Mouse (Mus musculus): ENCODE data around the gene Ppp1r21. TPM values are rescaled to one million over a fixed set of nuclear protein-coding genes. Genes with fewer than 3 reads are reported as not detected.

The Ppp1r21 gene
- polyA plus RNA-seq, 1 experiment from 2014 or later: 40.6 TPM

DNA sequence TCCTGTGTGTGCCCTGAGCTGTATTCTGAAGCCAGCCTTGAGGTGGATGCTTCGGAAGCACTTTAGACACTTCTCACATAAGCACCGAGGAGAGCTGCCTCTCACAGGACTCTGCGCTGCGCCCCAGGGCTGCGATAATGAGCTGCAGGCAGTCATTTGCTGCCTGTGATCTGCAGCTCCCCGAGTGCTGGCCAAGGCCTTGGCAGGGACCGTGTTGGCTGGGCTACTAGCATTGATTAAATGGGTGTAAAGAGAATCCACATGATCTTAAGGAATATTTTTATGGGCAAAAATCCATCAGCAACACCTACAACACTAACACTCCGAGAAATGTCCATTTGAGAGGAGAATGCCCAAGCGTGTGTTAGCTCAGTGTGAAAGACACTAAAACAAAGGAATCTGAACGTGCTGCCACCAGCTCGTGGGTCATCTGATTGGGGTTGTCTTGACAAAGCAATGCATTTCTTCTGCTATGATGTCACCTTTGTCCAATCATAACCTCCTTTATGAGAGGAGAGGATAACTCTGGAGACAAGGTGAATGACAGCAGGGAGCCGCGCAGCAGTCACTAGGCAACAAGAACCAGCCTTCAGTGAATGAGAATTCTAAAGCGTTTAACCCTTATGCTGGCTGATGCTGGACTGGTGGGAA lies 35.7 kb upstream of the Ppp1r21 start:
- no peak for ATAC-seq
- ChIA-PET POLR2A (no interaction called here), CTCF (interaction anchor here (1.6 to 2.3 kb wide), 2 partner anchors 10 to 15 kb away, joined by 3 to 9 read pairs; no protein-coding TSS in a partner anchor)
- DNase-seq (ENCODE audit: low read depth, low spot score): no peak
- TF ChIP-seq CTCF (IDR thresholded peaks at IDR 0.05): no peak
- in situ Hi-C loops (cut with MboI; ENCODE audit: low pct_unique_long_range_greater_than_20kb): no loop called here
- no peaks in the 10 kb centered on the region for H3K27me3 ChIP-seq

- DNase-seq (ENCODE audit: low read depth, low spot score) (no peak), ATAC-seq (no peak)
- CTCF ChIA-PET: interaction anchor here (1.6 to 2.3 kb wide), 2 partner anchors 11 to 14 kb away, joined by 3 to 9 read pairs; no protein-coding TSS in a partner anchor
- H3K27me3 ChIP-seq: no peaks in the 10 kb centered on the region
- in situ Hi-C loops (cut with MboI; ENCODE audit: low pct_unique_long_range_greater_than_20kb): no loop called here
- POLR2A ChIA-PET: no interaction called here
- TF ChIP-seq CTCF (IDR thresholded peaks at IDR 0.05): no peak
Measured at GRCm38 (mm10) chr17:88494772-88495132, 35.2 kb upstream of the Ppp1r21 start.

DNA sequence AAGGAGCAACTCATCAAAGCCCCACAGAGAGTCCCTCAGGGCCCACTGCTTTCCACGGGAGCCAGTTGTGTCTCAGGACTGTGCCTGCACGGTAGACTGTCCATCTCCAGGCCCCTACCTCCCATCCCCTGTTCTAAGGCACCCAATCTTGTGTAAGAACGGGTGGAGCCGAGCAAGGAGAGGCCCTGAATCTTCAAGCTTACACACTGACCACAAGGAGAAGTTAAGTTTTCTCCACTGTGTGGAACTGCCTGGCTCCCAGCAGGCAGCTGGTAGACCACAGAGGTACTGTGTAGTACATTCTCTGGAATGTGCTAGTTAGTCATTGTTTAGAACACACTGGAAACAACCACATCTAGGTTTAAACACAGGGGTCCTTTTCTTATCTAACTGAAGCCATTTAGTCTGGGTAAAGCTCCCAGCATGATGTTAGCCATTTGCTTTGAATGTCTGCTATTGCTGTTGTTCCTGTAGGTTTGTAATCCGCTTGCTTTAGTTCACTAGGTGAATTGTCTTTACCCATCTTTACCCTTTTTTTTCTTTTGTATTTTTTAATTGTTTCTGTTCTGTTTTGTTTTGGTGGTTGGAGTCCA lies 31.7 kb upstream of the Ppp1r21 start:
- ChIA-PET POLR2A (no interaction called here), CTCF (interaction anchor here (0.8 to 1.6 kb wide), 3 partner anchors 11 to 242 kb away, joined by 3 to 4 read pairs (median 4); no protein-coding TSS in a partner anchor)
- TF ChIP-seq CTCF (IDR thresholded peaks at IDR 0.05): no peak
- no peaks in the 10 kb centered on the region for H3K27me3 ChIP-seq
- no peak for DNase-seq (ENCODE audit: low read depth, low spot score)
- peak; percentile 94 for ATAC-seq
- in situ Hi-C loops (cut with MboI; ENCODE audit: low pct_unique_long_range_greater_than_20kb): no loop called here

GRCm38 (mm10) chr17:88504056-88504455 lies 25.9 kb upstream of the Ppp1r21 start:
- CTCF ChIA-PET: no interaction called here
- POLR2A ChIA-PET: no interaction called here
- no peaks in the 10 kb centered on the region for H3K27me3 ChIP-seq
- no peak for TF ChIP-seq CTCF (IDR thresholded peaks at IDR 0.05)
- DNase-seq (ENCODE audit: low read depth, low spot score): no peak
- in situ Hi-C loops (cut with MboI; ENCODE audit: low pct_unique_long_range_greater_than_20kb): no loop called here
- ATAC-seq: no peak

DNA sequence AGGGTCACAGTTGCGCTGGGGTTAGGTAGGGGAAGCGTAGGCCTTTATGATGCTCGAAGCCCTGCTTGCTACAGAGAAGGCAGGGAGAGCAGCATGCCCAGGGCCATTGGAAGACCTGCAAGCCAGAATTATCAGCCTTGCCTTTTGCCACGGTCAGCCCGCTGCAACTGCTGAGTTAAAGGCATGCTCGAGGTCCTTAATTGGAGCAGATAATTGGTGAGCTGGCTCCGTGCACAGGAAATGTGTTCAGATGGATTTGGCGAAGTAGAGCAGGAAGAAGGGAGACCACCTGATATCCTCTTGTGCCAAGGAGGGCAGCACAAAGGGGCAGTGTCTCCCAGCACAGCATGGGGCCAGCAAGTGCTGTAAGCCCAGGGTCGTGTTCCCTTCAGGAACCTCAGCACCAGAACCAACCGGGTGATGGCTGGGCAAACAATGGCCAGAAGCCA lies 24.6 kb upstream of the Ppp1r21 start:
- POLR2A ChIA-PET: no interaction called here
- H3K27me3 ChIP-seq: no peaks in the 10 kb centered on the region
- no peak for TF ChIP-seq CTCF (IDR thresholded peaks at IDR 0.05)
- in situ Hi-C loops (cut with MboI; ENCODE audit: low pct_unique_long_range_greater_than_20kb): loop anchor here (5.0 kb wide), 2 partner anchors 63 to 248 kb away; partner anchors contain the start of gene Foxn2
- DNase-seq (ENCODE audit: low read depth, low spot score): no peak
- ATAC-seq: no peak
- CTCF ChIA-PET: no interaction called here

DNA sequence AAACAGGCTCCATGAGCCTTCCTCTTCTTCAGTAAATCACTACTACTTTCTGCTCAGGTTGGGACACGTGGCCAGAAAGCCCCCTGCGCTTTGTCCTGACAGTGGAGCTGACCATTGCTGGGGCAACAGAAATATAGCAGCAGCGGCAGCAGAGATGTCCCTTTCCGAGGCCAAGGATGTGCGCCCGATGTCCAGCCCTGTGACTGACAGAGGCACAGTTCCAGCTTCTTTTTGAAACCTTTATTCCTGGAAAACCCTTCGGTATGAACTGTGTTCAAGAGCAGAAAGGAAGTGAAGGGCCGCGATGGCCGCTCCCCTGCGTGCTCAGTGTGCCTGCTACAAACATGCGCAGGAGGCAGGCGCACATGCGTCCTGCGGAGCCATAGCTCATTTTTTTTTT lies 24.0 kb upstream of the Ppp1r21 start:
- TF ChIP-seq CTCF (IDR thresholded peaks at IDR 0.05): no peak
- ATAC-seq: no peak
- H3K27me3 ChIP-seq: no peaks in the 10 kb centered on the region
- POLR2A ChIA-PET: no interaction called here
- no peak for DNase-seq (ENCODE audit: low read depth, low spot score)
- CTCF ChIA-PET: no interaction called here
- in situ Hi-C loops (cut with MboI; ENCODE audit: low pct_unique_long_range_greater_than_20kb): loop anchor here (5.0 kb wide), 2 partner anchors 64 to 249 kb away; partner anchors contain the start of gene Foxn2

GRCm38 (mm10) chr17:88507376-88507775 lies 22.5 kb upstream of the Ppp1r21 start:
- H3K27me3 ChIP-seq: no peaks in the 10 kb centered on the region
- POLR2A ChIA-PET: no interaction called here
- CTCF ChIA-PET: interaction anchor here (0.9 to 5.1 kb wide), 4 partner anchors 10 to 251 kb away, joined by 3 to 31 read pairs (median 4); no protein-coding TSS in a partner anchor
- ATAC-seq (no peak), DNase-seq (ENCODE audit: low read depth, low spot score) (no peak)
- no peak for TF ChIP-seq CTCF (IDR thresholded peaks at IDR 0.05)
- in situ Hi-C loops (cut with MboI; ENCODE audit: low pct_unique_long_range_greater_than_20kb): loop anchor here (5.0 kb wide), 2 partner anchors 65 to 250 kb away; partner anchors contain the start of gene Foxn2

DNA sequence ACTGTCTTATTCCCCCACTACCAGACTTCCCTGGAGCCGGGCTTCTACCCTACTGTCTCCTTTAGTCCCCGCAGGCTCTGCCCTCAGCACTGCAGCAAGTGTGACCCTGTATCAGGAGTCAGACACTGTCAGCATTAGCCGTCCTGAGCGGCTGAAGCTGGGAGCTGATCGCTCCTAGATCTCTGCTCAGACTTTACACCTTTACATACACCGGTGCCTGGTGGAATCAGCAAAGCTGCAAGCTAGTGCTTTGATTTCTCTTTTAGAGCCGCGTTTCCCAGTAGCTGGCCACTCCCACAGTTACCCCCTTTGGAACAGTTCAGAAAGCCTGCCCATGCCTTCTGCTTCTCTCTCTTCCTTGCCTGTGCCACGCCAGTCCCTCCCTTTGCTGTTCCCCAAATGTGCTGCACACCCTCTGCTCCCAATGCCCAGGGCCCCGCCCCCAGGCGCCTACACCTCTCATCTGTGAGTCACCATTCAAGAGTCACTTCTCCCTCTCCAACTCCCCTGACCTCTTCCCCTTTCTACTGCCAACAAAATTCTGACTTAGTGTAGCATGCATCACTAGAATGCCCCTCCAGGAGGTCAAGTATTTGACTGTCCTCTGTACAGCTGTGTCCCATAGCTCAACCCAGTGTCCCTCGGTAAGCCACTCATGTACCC lies 20.9 kb upstream of the Ppp1r21 start:
- POLR2A ChIA-PET: interaction anchor here (0.8 kb wide), 1 partner anchor 8 kb away, joined by 3 read pairs; no protein-coding TSS in a partner anchor
- DNase-seq (ENCODE audit: low read depth, low spot score) (peak; percentile 30), ATAC-seq (peak; percentile 89)
- TF ChIP-seq CTCF (IDR thresholded peaks at IDR 0.05): no peak
- CTCF ChIA-PET: interaction anchor here (1.0 to 5.1 kb wide), 4 partner anchors 10 to 253 kb away, joined by 3 to 31 read pairs (median 3); no protein-coding TSS in a partner anchor
- in situ Hi-C loops (cut with MboI; ENCODE audit: low pct_unique_long_range_greater_than_20kb): loop anchor here (5.0 kb wide), 2 partner anchors 67 to 252 kb away; partner anchors contain the start of gene Foxn2
- no peaks in the 10 kb centered on the region for H3K27me3 ChIP-seq

GRCm38 (mm10) chr17:88509999-88510398 lies 19.9 kb upstream of the Ppp1r21 start:
- in situ Hi-C loops (cut with MboI; ENCODE audit: low pct_unique_long_range_greater_than_20kb): loop anchor here (5.0 kb wide), 2 partner anchors 68 to 253 kb away; partner anchors contain the start of gene Foxn2
- ChIA-PET CTCF (interaction anchor here (0.9 to 5.1 kb wide), 2 partner anchors 8 to 254 kb away, joined by 3 to 31 read pairs; no protein-coding TSS in a partner anchor), POLR2A (interaction anchor here (0.6 kb wide), 1 partner anchor 246 kb away, joined by 8 read pairs; no protein-coding TSS in a partner anchor)
- H3K27me3 ChIP-seq: no peaks in the 10 kb centered on the region
- ATAC-seq (no peak), DNase-seq (ENCODE audit: low read depth, low spot score) (no peak)
- no peak for TF ChIP-seq CTCF (IDR thresholded peaks at IDR 0.05)

DNA sequence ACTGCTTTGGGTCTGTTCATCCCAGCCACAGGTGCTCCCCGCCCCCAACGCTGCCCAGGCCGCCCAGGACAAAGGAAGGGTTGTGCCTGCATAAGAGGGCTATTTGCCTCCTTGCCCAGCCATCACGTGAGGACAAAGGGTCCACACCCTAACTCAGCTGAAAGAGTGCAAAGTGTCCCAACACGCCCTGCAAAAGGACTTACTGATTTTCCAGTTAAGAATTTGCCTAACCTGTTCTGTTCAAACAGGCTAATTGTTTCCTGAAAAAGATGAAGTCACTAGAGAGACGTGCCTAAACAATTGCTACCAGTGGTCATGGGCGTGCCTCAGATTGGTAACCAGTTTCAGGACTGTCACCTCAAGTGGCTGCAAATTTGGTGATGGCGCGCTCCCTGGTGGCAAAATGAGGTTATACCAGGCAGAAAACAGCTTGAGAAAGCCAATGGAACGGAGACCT lies 18.8 kb upstream of the Ppp1r21 start:
- ChIA-PET CTCF (interaction anchor here (5.1 kb wide), 1 partner anchor 255 kb away, joined by 31 read pairs; no protein-coding TSS in a partner anchor), POLR2A (no interaction called here)
- no peak for DNase-seq (ENCODE audit: low read depth, low spot score)
- peak; percentile 64 for ATAC-seq
- in situ Hi-C loops (cut with MboI; ENCODE audit: low pct_unique_long_range_greater_than_20kb): no loop called here
- no peaks in the 10 kb centered on the region for H3K27me3 ChIP-seq
- peak; percentile 88 for TF ChIP-seq CTCF (IDR thresholded peaks at IDR 0.05)
